Mouse (Mus musculus) midbrain, embryonic 16.5 days (tissue): ENCODE results near the gene Ankfn1. TPM values are rescaled to one million over a fixed set of nuclear protein-coding genes. Genes with fewer than 3 reads are reported as not detected.
A peak's percentile ranks its signal among the peaks of the same experiment; 100 is the strongest.

ENCODE experiments used
- ATAC-seq: fragments of 200-750 bp; cut with Nextera tagmentation; 2 replicates; pipeline ENCODE4 v1.8.0; 2017; ENCODE audit warnings: moderate TSS enrichment
- H3K27ac ChIP-seq: fragments of 300-500 bp; sonication (generic); 2 replicates; pipeline ENCODE4 v1.5.1; 2014; ENCODE audit warnings: mild to moderate bottlenecking, low read length, mixed read lengths
- H3K27me3 ChIP-seq: fragments of 300-500 bp; sonication (generic); 2 replicates; pipeline ENCODE4 v1.6.1; 2014; ENCODE audit warnings: low read depth, low read length, mixed read lengths; ENCODE audit not compliant: control insufficient read depth, insufficient read depth
- H3K36me3 ChIP-seq: fragments of 300-500 bp; sonication (generic); 2 replicates; pipeline ENCODE4 v1.6.1; 2014; ENCODE audit warnings: mild to moderate bottlenecking, low read length, moderate library complexity, mixed read lengths; ENCODE audit not compliant: control insufficient read depth, insufficient read depth
- H3K4me1 ChIP-seq: fragments of 300-500 bp; sonication (generic); 2 replicates; pipeline ENCODE4 v1.6.1; 2014; ENCODE audit warnings: mild to moderate bottlenecking, low read length, mixed read lengths; ENCODE audit not compliant: control insufficient read depth, insufficient read depth
- H3K4me2 ChIP-seq: fragments of 300-500 bp; sonication (generic); 2 replicates; pipeline ENCODE4 v1.6.1; 2014; ENCODE audit warnings: mild to moderate bottlenecking, low read length, mixed read lengths
- H3K4me3 ChIP-seq: fragments of 300-500 bp; sonication (generic); 2 replicates; pipeline ENCODE4 v1.5.1; 2014; ENCODE audit warnings: low read depth, mild to moderate bottlenecking, low read length, moderate library complexity, mixed read lengths
- H3K9ac ChIP-seq: fragments of 300-500 bp; sonication (generic); 2 replicates; pipeline ENCODE4 v1.6.1; 2014; ENCODE audit warnings: low read depth, low read length, mixed read lengths
- H3K9me3 ChIP-seq: fragments of 300-500 bp; sonication (generic); replicated peaks from 2 replicates; pipeline ENCODE4 v1.6.1; 2014; ENCODE audit warnings: mild to moderate bottlenecking, low read length, mixed read lengths; ENCODE audit not compliant: control insufficient read depth, poor library complexity, severe bottlenecking
- WGBS: fragments of 180-500 bp; shearing (Covaris S2); extraction: QIAGEN DNeasy Blood & Tissue Kit; methylation state at CpG from one replicate; pipeline ENCODE4 v1.1.7; 2014; 5-methylcytosine and 5-hydroxymethylcytosine counted together
- polyA plus RNA-seq: library from polyadenylated mRNA; unstranded; fragments of >200 nt; fragmentation: Nextera tagmentation; extraction: Ambion mirVana; gene quantifications from 2 replicates; pipeline ENCODE4 v1.2.1, GENCODE M21; 2015

The Ankfn1 gene
- polyA plus RNA-seq, 1 experiment from 2014 or later = 8.1 TPM

- Histone ChIP-seq H3K9ac (no peak overlapping the region), H3K4me2 (no peak overlapping the region), H3K4me3 (no peak overlapping the region), H3K27ac (no peak overlapping the region), H3K36me3 (no peaks in the 10 kb centered on the region), H3K9me3 (no peaks in the 10 kb centered on the region), H3K4me1 (no peaks in the 10 kb centered on the region), H3K27me3 (no peaks in the 10 kb centered on the region)
- WGBS = 76% methylated on average over 11 of the region's 11 CpGs
- no peak for ATAC-seq
These were observed 203.1 kb downstream of the Ankfn1 start for GRCm38 (mm10) chr11:89574269-89574838.

DNA sequence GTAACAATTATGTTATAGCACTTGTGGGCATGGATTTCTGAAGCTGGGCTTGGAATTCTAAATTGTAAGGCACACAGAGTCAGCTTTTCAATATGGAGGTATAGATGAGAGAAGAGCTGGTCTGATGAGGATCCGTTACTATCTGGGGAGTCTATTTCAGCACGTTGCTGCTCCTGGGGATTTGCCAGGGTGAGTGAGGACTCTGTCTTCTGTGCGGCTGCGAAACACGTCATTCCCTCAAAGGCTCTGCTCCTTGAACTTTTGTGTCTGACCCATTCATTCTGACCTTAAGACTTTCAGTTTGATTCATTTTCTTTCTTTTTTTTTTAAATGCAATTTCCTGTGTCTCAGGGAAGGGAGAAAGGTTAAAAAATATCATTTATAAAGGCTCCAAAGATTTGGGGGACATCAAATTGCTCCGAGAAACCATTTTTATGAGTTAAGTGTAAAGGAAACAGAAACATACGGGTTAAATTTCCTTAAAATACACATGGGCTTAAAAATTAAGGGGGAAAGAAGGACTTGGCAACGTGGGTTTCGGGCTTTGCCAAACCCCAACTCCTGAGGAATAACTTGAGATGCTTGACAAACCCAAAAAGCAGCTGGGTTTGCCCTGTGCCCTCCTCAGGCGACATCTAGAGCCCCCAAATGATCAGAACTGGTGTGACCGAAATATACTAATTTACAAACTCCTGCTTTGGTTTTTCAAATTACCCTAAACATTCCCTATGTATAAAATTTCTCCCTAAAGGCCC lies 207.9 kb downstream of the Ankfn1 start:
- no peaks in the 10 kb centered on the region for H3K4me1 ChIP-seq
- H3K27ac ChIP-seq = no peak overlapping the region
- H3K4me2 ChIP-seq = no peak overlapping the region
- no peaks in the 10 kb centered on the region for H3K36me3 ChIP-seq
- no peak overlapping the region for H3K4me3 ChIP-seq
- WGBS = 72% methylated on average over 11 of the region's 11 CpGs
- H3K9me3 ChIP-seq = no peaks in the 10 kb centered on the region
- no peak for ATAC-seq
- H3K9ac ChIP-seq = no peak overlapping the region
- no peaks in the 10 kb centered on the region for H3K27me3 ChIP-seq

DNA sequence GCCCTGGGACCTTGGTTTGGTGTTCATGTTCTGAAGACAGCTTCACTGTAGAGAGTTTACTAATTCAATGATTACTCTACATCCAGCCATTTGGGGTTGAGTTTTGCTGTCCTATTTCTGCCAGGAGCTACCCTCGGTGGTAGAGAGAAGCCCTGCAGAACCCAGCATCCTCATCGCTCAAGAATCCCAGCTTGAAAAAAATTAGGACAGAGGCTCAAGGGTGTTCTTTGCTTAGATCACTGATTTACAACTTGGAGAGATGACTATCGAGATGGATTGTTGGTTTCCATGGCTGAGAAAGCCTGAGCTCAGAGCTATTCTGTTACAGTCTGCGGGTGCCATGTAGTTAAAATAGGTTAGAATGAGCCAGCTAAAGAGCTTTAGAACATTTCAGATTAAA lies 209.2 kb downstream of the Ankfn1 start:
- no peak overlapping the region for H3K4me3 ChIP-seq
- H3K9me3 ChIP-seq = no peaks in the 10 kb centered on the region
- WGBS = 94% methylated on average over 4 of the region's 4 CpGs
- no peak overlapping the region for H3K4me2 ChIP-seq
- ATAC-seq = no peak
- H3K27ac ChIP-seq = no peak overlapping the region
- H3K27me3 ChIP-seq = no peaks in the 10 kb centered on the region
- no peaks in the 10 kb centered on the region for H3K4me1 ChIP-seq
- H3K9ac ChIP-seq = no peak overlapping the region
- no peaks in the 10 kb centered on the region for H3K36me3 ChIP-seq

- no peak for ATAC-seq
- WGBS = 91% methylated on average over 11 of the region's 11 CpGs
- no peaks in the 10 kb centered on the region for H3K36me3 ChIP-seq
- H3K27me3 ChIP-seq = no peaks in the 10 kb centered on the region
- no peak overlapping the region for H3K4me2 ChIP-seq
- H3K4me3 ChIP-seq = no peak overlapping the region
- no peak overlapping the region for H3K9ac ChIP-seq
- H3K9me3 ChIP-seq = no peaks in the 10 kb centered on the region
- H3K27ac ChIP-seq = no peak overlapping the region
- H3K4me1 ChIP-seq = no peaks in the 10 kb centered on the region
These were observed 226.0 kb downstream of the Ankfn1 start for GRCm38 (mm10) chr11:89551441-89551840.

GRCm38 (mm10) chr11:89550921-89551320 lies 226.5 kb downstream of the Ankfn1 start:
- Histone ChIP-seq H3K27ac (no peak overlapping the region), H3K9ac (no peak overlapping the region), H3K9me3 (no peaks in the 10 kb centered on the region), H3K4me2 (no peak overlapping the region), H3K27me3 (no peaks in the 10 kb centered on the region), H3K4me3 (no peak overlapping the region), H3K4me1 (no peaks in the 10 kb centered on the region), H3K36me3 (no peaks in the 10 kb centered on the region)
- WGBS = 93% methylated on average over 3 of the region's 3 CpGs
- no peak for ATAC-seq

DNA sequence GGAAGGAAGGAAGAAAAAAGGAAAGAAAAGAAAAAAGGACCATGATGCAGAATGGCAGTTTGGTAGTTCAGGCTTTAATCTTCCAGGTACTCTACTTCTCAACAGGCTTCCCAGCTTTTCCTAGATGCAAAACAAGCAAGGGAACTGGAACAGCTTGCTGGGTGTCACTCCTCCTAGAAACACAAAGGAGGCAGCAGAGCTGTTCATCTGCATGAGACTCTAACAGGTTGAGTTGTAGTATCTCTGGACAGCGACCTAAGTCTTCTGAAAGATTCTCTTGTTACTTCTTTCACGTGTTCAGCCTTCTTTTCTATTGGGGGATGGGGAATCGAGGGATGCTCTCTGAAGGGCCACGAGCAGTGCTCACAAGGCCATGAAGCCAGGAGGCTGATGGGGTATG lies 228.7 kb downstream of the Ankfn1 start:
- H3K9me3 ChIP-seq = no peaks in the 10 kb centered on the region
- no peak overlapping the region for H3K9ac ChIP-seq
- no peaks in the 10 kb centered on the region for H3K36me3 ChIP-seq
- no peak for ATAC-seq
- H3K27ac ChIP-seq = no peak overlapping the region
- H3K4me2 ChIP-seq = no peak overlapping the region
- peaks cover 4% of the 10 kb centered on the region for H3K4me1 ChIP-seq
- H3K4me3 ChIP-seq = no peak overlapping the region
- H3K27me3 ChIP-seq = no peaks in the 10 kb centered on the region
- 52% methylated on average over 4 of the region's 4 CpGs for WGBS

DNA sequence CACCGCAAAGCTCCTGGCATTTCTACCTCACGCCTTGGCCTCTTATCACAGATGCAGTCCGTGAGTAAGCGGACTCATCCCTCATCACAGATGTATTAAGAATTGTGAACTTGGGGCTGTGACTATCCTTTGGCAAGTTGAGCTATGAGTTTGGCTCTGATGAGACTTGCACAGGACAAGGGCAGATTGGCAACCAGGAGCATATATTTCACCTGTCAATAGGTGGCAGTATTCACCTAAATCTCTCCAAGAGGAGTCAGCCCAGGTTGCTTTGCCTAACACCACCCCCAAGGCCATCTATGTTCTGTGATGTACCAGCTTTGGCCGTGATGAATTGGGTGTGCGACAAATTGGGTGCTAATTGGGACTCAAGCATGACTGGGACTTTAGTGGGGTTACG lies 231.3 kb downstream of the Ankfn1 start:
- WGBS = 35% methylated on average over 7 of the region's 7 CpGs
- Histone ChIP-seq H3K27me3 (no peaks in the 10 kb centered on the region), H3K36me3 (no peaks in the 10 kb centered on the region), H3K4me2 (no peak overlapping the region), H3K4me3 (no peak overlapping the region), H3K9ac (no peak overlapping the region), H3K4me1 (peaks cover 4% of the 10 kb centered on the region), H3K27ac (no peak overlapping the region), H3K9me3 (peaks cover 6% of the 10 kb centered on the region)
- 0 out of 2 replicates have a peak, but pooled peaks have one; percentile 11 for ATAC-seq

DNA sequence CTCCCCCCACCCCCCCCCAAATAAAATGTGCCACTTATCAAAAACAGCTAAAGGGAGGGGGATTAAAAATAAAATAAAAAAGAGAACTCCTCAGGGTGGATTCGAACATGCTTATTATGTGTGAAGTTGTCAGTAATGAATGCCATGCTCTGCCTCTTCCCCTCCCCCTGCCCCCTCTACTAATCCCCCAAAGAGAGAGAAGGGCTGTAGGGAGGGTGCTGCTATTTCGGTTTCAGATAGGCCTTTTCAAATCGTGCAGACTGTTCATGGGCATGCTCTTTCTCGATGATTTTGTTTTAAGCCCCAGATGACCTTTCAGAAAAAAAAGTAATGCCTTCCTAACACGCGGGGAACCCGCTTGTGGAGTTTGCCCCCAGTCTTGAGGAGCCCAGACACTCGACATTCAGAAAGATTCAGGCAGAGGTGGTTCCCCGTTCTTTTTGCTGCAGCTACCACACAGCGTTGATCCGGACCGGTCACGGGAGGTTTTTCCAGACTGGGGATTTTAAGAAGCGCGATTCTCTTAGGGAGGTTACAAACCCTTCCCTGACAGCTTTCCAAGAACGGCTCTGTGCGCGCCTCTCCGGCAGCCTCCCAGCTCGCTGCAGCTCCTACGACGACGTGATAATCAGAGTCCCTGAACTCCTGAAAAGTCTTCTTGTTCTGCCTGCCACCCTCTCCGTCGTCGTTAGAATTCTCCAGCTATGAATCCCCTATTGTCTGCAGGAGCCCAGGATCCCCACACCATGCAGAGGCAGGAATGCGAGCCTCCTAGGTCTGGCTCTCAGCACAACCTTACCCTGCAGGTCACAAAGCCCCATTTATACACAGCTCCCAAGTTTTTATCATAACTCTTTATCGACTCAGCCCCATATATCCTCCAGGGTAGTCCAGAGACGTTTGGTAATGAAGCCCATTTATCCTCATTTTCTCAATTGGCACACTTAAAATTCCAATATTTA lies 232.3 kb downstream of the Ankfn1 start:
- WGBS = 2% methylated on average over 29 of the region's 29 CpGs
- Histone ChIP-seq H3K27me3 (no peaks in the 10 kb centered on the region), H3K9me3 (peaks cover 6% of the 10 kb centered on the region), H3K4me3 (no peak overlapping the region), H3K36me3 (no peaks in the 10 kb centered on the region), H3K27ac (no peak overlapping the region), H3K4me1 (peaks cover 4% of the 10 kb centered on the region), H3K9ac (peak overlapping the region; percentile 22; the same call in 1 of the 2 replicates), H3K4me2 (peak overlapping the region; percentile 33)
- ATAC-seq = no peak
